Mouse (Mus musculus) right cerebral cortex, postnatal 14 days (tissue): ENCODE measurements around the gene Olfr301.

Source experiments
- DNase-seq: peaks from one replicate; pipeline ENCODE4 v3.0.0; 2022

Olfr301 gene

GRCm38 (mm10) chr7:86403546-86403945 lies at the start of gene Olfr301:
Gene Olfr301, plus strand, starts transcription at chr7:86403846.
- DNase-seq: no peak

DNA sequence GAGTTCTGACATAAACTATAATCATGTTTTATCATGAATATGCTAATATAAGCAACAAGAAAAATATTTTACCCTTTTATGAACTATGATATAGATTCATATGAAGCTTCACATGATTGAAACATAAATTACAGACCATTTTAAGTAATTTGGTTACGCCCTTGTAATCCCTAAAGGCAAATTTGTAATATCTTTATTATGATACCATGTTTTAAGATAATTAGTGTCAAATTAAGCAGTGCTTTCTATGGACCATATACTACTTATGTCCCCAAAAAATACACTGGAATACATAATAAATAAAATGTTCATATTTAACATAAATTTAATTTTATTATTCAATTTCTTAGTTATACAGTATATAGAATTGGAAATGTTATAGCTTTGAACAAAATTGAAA lies 36.8 kb upstream of the Olfr301 start, which contains the start of gene Olfr305:
TSS of gene Olfr305 (minus strand) at position 101 of the 400 bp plus-strand sequence.
- no peak for DNase-seq

DNA sequence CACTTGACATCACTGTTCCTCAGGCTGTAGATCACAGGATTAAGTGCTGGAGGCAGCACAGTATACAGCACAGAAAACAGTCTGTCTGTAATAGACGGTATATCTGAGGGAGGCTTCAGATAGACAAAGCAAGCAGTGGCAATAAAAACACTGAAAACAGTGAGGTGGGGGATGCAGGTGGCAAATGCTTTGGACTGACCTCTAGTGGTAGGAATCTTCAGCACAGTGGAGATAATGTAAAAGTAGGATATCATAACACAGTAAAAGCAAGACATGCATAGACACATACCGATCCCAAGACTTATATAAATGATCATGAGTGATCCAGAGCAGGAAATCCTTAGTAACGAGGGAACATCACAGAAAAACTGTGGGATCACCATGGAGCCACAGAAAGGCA lies 17.9 kb upstream of the Olfr301 start:
- no peak for DNase-seq

GRCm38 (mm10) chr7:86386558-86386957 lies 17.1 kb upstream of the Olfr301 start, which contains the start of gene Olfr304:
Gene Olfr304, minus strand, starts transcription at chr7:86386658.
- DNase-seq: no peak

GRCm38 (mm10) chr7:86397689-86398088 lies 6.0 kb upstream of the Olfr301 start, which contains the start of gene Olfr303:
Gene Olfr303, minus strand, starts transcription at chr7:86397789.
- no peak for DNase-seq

DNA sequence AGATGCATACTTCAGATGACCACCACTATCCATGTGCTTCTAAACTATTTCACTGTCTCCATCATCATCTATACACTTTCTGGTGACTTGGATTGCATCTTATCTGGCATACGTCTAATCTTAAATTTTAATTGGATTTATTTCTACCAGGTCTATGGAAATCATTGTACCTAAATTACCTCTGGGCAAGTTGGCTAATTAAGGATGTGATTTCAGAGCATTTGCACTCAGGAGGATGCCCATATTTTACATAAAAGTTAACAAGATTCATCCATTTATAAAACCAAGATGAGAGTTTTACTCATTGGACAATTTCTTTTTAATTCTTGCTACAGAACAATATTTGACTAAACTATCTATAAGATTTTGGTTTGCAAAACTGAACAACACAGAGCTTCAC lies 56.0 kb downstream of the Olfr301 start, which contains the start of gene Olfr299:
TSS of gene Olfr299 (plus strand) at position 301 of the 400 bp plus-strand sequence.
- DNase-seq: no peak
